Mouse (Mus musculus) hindbrain, postnatal 0 days (tissue): ENCODE results near the gene AI481877. TPM values are rescaled to one million over a fixed set of nuclear protein-coding genes. Genes with fewer than 3 reads are reported as not detected.

ENCODE experiments used
- ATAC-seq: fragments of 200-750 bp; cut with Nextera tagmentation; 2 replicates; pipeline ENCODE4 v1.8.0; 2017; ENCODE audit warnings: mild to moderate bottlenecking, moderate TSS enrichment, moderate library complexity
- DNase-seq: peaks from one replicate; pipeline ENCODE4 v3.0.0-alpha.2; 2015; ENCODE audit warnings: low spot score
- H3K27ac ChIP-seq: fragments of 300-500 bp; sonication (generic); 2 replicates; pipeline ENCODE4 v1.5.1; 2014; ENCODE audit warnings: mild to moderate bottlenecking
- H3K27me3 ChIP-seq: fragments of 300-500 bp; sonication (generic); 2 replicates; pipeline ENCODE4 v1.6.1; 2014; ENCODE audit warnings: low read length, mixed read lengths; ENCODE audit not compliant: insufficient read depth
- H3K36me3 ChIP-seq: fragments of 300-500 bp; sonication (generic); 2 replicates; pipeline ENCODE4 v1.6.1; 2014; ENCODE audit warnings: low read length, mixed read lengths; ENCODE audit not compliant: insufficient read depth
- H3K4me1 ChIP-seq: fragments of 300-500 bp; sonication (generic); 2 replicates; pipeline ENCODE4 v1.6.1; 2014; ENCODE audit warnings: antibody characterized with exemption, low read length, mixed read lengths; ENCODE audit not compliant: insufficient read depth
- H3K4me2 ChIP-seq: fragments of 300-500 bp; sonication (generic); 2 replicates; pipeline ENCODE4 v1.6.1; 2014; ENCODE audit warnings: low read depth, mild to moderate bottlenecking, low read length, moderate library complexity, mixed read lengths
- H3K4me3 ChIP-seq: fragments of 300-500 bp; sonication (generic); 2 replicates; pipeline ENCODE4 v1.5.1; 2014; ENCODE audit warnings: low read length
- H3K9ac ChIP-seq: fragments of 300-500 bp; sonication (generic); replicated peaks from 2 replicates; pipeline ENCODE4 v1.6.1; 2014; ENCODE audit warnings: mild to moderate bottlenecking, low read length, moderate library complexity, mixed read lengths
- H3K9me3 ChIP-seq: fragments of 300-500 bp; sonication (generic); 2 replicates; pipeline ENCODE4 v1.6.1; 2016; ENCODE audit warnings: low read length, mixed read lengths
- CTCF ChIP-seq: IDR thresholded peaks from 2 replicates; pipeline ENCODE4 v1.5.1; 2016; ENCODE audit warnings: antibody characterized with exemption, control low read depth, low read depth
- whole genome bisulfite sequencing: fragments of 180-500 bp; shearing (Covaris S2); extraction: QIAGEN DNeasy Blood & Tissue Kit; methylation state at CpG from one replicate; pipeline ENCODE4 v1.1.7; 2014; 5-methylcytosine and 5-hydroxymethylcytosine counted together
- polyA plus RNA-seq: library from polyadenylated mRNA; unstranded; fragments of >200 nt; fragmentation: Nextera tagmentation; extraction: Ambion mirVana; gene quantifications from 2 replicates; pipeline ENCODE4 v1.2.1, GENCODE M21; 2015
- total RNA-seq: library from RNA; depleted of rRNA; stranded (reverse); fragments of >200 nt; gene quantifications from 2 replicates; pipeline ENCODE4 v1.2.3, GENCODE M21; 2014

The AI481877 gene
- total and polyA plus RNA-seq, 2 experiments from 2014 or later: 0.05 TPM; not detected in 1

GRCm38 (mm10) chr4:59175003-59175402 is 36.2 kb upstream of the AI481877 start:
- 70% methylated on average over 4 of the region's 4 CpGs for WGBS
- no peaks in the 10 kb centered on the region for H3K36me3 ChIP-seq
- no peak for ATAC-seq
- no peak for DNase-seq
- no peak overlapping the region for H3K4me3 ChIP-seq
- H3K9ac ChIP-seq: no peak overlapping the region
- no peak overlapping the region for H3K27ac ChIP-seq
- H3K4me2 ChIP-seq: no peak overlapping the region
- no peaks in the 10 kb centered on the region for H3K9me3 ChIP-seq
- TF ChIP-seq CTCF: no peak
- H3K27me3 ChIP-seq: no peaks in the 10 kb centered on the region
- no peaks in the 10 kb centered on the region for H3K4me1 ChIP-seq

GRCm38 (mm10) chr4:59173181-59173922 is 34.6 kb upstream of the AI481877 start:
- Histone ChIP-seq H3K4me2 (no peak overlapping the region), H3K27me3 (no peaks in the 10 kb centered on the region), H3K9me3 (no peaks in the 10 kb centered on the region), H3K27ac (no peak overlapping the region), H3K36me3 (no peaks in the 10 kb centered on the region), H3K4me1 (no peaks in the 10 kb centered on the region), H3K9ac (no peak overlapping the region), H3K4me3 (no peak overlapping the region)
- ATAC-seq: no peak
- 81% methylated on average over 2 of the region's 2 CpGs for WGBS
- no peak for DNase-seq
- TF ChIP-seq CTCF: no peak

GRCm38 (mm10) chr4:59172616-59173015 is 33.8 kb upstream of the AI481877 start:
- Histone ChIP-seq H3K4me1 (no peaks in the 10 kb centered on the region), H3K4me2 (no peak overlapping the region), H3K4me3 (no peak overlapping the region), H3K9me3 (no peaks in the 10 kb centered on the region), H3K27me3 (no peaks in the 10 kb centered on the region), H3K27ac (no peak overlapping the region), H3K36me3 (no peaks in the 10 kb centered on the region), H3K9ac (no peak overlapping the region)
- DNase-seq (no peak), ATAC-seq (no peak)
- no peak for TF ChIP-seq CTCF
- WGBS: 8% methylated on average over 2 of the region's 2 CpGs

GRCm38 (mm10) chr4:59169981-59170380 is 31.2 kb upstream of the AI481877 start:
- Histone ChIP-seq H3K4me1 (no peaks in the 10 kb centered on the region), H3K9ac (no peak overlapping the region), H3K4me3 (no peak overlapping the region), H3K27ac (no peak overlapping the region), H3K36me3 (no peaks in the 10 kb centered on the region), H3K27me3 (no peaks in the 10 kb centered on the region), H3K9me3 (no peaks in the 10 kb centered on the region), H3K4me2 (no peak overlapping the region)
- 77% methylated on average over 5 of the region's 5 CpGs for WGBS
- no peak for TF ChIP-seq CTCF
- ATAC-seq: no peak
- DNase-seq: no peak

GRCm38 (mm10) chr4:59167251-59167847 is 28.6 kb upstream of the AI481877 start:
- Histone ChIP-seq H3K27ac (no peak overlapping the region), H3K9ac (no peak overlapping the region), H3K4me1 (no peaks in the 10 kb centered on the region), H3K27me3 (no peaks in the 10 kb centered on the region), H3K4me3 (no peak overlapping the region), H3K9me3 (no peaks in the 10 kb centered on the region), H3K4me2 (no peak overlapping the region), H3K36me3 (no peaks in the 10 kb centered on the region)
- ATAC-seq (no peak), DNase-seq (no peak)
- no peak for TF ChIP-seq CTCF
- WGBS: 96% methylated on average over 2 of the region's 2 CpGs

GRCm38 (mm10) chr4:59164034-59164433 is 25.3 kb upstream of the AI481877 start:
- no peak overlapping the region for H3K27ac ChIP-seq
- WGBS: 82% methylated on average over 2 of the region's 2 CpGs
- no peak overlapping the region for H3K4me2 ChIP-seq
- H3K4me1 ChIP-seq: no peaks in the 10 kb centered on the region
- H3K9me3 ChIP-seq: no peaks in the 10 kb centered on the region
- H3K27me3 ChIP-seq: no peaks in the 10 kb centered on the region
- no peak for TF ChIP-seq CTCF
- no peaks in the 10 kb centered on the region for H3K36me3 ChIP-seq
- DNase-seq (no peak), ATAC-seq (no peak)
- no peak overlapping the region for H3K4me3 ChIP-seq
- no peak overlapping the region for H3K9ac ChIP-seq
